Mouse (Mus musculus) mouse embryonic stem cell (cell line): ENCODE measurements around the gene Calm3.

Source experiments
- in situ Hi-C, 2 experiments: fragments of 300-500 bp; cut with MboI; formaldehyde crosslinking; loops; 1 replicate in 1 of 2; 3 replicates in 1 of 2; pipeline ENCODE4 v1.14.3; 2019 to 2020; ENCODE audit warnings: low sequenced_read_pairs in 2 of 2, low pct_unique_long_range_greater_than_20kb in 1 of 2, mixed read lengths in 1 of 2; ENCODE audit not compliant: unreplicated experiment in 1 of 2

Calm3 gene

DNA sequence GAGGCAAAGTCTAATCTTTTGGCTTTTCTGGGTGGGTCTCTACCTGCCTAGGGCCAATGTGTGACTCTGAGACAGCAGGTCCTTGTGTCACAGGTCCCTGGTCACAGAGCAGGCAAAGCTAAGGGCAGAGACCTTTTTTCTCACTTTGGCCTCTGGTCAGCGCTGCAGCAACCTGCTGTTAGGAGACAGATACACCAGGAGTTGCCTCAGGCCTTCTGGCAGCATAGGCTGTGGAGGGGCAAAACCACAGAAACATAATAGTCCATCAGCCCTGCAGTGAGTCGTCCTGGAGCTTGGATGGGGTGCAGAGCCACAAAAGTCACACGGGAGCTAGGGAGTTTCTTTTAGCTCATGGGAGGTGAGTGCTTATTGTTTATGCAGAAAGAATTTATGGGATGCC, 5.2 kb downstream of the Calm3 start:
- in situ Hi-C loops, result no loop called here

DNA sequence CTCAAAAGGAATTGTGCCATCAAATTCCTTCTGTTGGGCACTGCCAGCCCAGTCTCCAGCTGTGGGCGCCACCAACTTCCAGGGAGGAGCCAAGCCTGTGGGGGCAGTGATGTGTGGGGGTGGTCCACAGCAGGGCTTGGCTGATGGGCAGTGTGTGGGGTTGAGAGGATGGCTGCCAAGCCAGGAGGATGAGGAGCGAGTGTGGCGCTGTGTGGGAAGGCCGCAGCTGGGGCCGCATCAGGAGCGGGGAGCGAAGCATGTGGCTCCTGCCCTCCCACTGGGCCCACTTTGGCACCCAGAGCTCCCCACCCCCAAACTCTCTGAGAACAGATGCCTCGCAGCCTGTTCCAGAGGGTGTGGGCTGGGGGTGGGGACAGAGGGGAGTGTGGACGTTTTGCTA, 5.9 kb downstream of the Calm3 start:
- in situ Hi-C loops, result no loop called here

DNA sequence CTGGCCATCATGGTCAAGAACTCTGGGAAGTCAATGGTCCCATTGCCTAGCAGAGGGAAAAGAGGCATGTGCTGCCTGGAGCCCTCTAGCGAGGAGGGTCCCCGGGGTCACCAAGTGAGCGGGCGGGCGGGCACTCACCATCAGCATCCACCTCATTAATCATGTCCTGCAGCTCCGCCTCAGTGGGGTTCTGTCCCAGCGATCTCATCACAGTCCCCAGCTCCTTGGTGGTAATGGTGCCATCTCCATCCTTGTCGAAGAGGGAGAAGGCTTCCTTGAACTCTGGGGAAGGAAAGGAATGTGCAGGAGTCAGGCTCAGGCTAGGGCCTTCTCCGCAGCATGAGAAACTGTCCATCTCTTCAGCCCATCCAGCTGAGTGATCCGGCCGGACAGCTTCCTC, 6.5 kb downstream of the Calm3 start:
- in situ Hi-C loops, result no loop called here

DNA sequence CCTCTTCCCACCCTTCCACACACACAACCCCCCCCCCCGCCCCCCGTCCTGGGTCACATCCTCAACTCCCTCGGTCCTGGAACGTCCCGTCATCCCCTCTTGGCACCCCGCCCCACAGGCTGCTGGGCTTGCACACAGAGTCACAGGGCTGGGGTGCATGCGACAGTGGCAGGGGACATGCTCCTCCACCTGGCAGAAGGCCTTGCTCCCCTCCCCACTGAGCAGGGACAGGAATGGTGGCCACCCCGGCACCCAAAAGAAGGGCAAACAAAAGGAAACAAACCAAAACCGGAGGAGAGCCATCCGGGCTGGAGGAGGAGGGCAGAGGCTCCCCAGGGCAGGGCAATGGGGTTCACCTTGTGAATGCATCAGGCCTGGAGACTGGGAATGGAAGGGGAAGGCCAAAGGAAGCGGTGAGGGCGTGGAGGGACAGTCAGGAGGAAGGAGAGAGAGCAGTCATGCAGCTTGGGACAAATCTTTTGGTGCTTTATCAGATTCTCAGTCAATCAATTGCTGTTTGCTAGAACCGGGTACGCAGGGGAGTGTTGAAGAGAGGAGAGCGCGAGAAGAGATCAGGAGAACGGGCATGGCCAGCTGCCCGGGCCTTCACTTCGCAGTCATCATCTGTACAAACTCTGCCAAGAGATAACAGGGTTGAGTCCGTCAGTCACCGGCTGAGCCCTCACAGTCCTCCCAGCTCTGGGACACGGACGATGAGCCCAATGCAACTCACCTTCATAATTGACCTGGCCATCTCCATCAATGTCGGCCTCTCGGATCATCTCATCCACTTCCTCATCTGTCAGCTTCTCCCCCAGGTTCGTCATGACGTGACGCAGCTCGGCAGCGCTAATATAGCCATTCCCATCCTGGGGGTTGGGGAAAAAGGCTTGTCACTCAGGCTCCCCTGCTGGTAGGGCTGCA, 7.3 kb downstream of the Calm3 start:
- in situ Hi-C loops, result no loop called here

DNA sequence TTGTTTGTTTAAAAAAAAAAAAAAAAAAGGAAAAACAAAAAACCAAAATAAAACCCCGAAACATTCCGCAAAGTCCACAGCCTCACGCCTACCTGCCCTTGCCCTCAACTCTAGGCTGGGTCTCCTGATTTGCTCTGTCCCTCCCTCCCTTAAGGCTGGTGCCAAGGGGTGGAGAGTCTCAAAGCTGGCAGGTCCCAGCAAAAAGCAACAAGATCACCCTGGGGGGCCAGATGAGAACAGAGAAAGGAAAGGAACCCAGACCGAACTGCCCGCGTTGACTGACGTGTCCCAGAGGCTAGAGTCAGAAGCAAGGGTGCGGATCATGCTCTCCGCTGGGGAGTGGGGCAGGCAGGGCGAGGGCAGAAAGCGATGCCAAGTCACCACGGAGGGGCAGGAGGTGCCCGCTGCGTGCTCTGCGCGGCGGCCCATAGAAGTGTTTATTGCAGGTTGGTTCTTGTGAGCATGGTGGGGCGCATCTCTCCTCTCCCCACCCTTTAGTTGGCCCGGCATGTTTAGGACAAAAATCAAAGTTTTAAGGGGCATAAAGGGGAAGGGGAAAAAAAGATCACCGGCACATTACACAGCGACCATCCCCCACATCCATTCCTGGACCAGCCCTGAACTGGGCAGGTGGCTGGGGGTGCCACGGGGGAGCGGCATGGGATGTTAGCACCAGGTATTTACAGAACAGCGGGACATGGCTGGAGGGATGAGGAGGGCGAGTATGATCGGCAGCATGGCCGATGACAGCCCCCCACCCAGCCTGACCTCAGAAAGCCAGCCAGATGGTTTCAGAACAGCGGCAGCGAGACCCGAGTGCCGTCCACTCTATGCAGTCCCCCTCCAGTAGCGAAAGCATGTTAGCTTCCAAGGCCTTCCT, 8.2 kb downstream of the Calm3 start:
- in situ Hi-C loops, result no loop called here

DNA sequence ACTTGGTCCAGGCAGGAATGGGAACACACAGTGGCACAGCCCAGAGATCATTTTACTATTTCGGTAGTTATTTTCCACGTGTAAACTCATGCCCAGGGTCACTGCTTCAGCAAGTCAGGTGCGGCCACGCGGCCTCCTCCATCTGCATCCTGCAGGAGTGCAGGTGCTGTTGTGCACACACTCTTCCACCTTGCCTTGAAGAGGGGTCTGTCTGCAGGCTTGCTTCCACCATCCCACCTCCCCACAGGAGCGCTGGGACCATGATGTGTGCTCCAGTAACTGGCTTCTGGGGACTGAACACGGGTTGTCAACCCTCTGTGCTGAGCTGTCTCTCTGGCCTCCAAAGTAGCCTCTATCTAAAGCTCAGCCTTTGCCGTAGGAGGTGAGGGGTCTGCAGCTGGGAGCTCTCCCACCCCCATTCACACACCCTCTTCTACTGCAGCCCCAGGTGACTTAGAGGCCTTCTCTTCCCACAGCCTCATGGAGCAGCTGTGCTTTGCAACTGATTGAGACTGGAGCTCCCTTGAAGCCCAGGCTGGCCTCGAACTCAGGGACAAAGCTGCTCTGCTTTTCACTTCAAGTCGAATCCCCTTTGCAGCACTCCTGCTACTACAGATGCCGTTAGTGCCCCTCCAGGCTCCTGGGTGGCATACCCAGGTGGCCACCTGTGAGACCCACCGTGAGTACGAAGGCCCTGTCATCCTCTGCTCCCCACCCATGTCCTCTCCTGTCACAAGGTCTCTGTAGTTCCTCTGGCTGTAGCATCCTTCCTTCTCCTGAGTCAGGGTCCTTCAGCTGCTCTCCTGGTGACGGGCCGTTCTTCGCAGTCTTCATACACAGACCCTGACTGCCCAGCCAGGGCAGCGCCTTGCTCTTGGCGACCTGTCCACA, 9.2 kb downstream of the Calm3 start:
- in situ Hi-C loops, result no loop called here

DNA sequence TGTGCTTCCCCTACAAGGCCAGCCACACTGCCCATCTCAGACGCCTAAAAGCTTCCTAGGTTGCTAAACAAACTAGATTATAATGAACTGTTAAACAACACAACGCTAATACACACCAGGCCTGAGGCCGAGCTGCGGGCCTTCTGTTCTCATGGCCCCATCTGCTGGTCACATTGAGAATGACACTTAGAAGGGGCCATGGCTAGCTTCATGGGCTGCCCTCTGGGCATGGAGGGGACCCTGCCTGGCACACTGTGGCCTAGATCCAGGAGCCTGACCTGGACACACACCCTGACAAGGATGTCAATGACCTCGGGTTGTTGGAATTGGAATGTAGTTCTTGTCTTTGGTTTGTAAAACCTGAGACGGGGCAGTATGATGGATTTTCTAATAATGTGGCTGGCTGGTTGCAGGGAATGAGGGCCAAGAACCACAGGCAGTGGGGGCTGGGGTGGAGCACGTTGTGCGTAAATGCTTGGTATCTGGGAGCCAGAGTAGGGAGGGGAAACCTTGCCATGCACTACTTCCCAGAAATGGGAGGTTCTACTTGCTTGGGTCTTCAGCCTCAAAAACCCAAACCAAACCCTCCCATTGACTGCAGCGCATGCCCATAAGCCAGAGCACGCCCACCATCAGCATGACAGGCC, 10.0 kb downstream of the Calm3 start:
- in situ Hi-C loops, result no loop called here

DNA sequence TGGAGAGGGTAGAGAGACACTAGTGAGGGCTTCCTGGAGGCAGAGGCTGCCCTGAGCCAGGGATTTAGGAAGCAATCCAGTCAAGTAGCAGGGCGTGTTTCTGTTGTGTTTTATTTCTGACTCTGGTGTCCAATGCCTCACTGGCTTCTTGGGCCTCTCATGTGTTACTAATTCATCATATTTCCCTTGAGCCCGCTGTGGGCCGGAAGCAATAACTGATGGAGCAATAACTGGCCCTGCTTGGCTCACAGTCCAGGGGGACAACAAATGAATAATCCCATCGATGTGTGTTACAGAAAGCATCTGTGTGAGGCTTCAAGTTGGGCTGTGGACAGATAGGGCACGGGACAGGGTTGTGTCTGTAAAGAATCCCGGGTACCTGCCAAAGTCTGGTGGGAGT, 11.6 kb downstream of the Calm3 start:
- in situ Hi-C loops, result no loop called here

DNA sequence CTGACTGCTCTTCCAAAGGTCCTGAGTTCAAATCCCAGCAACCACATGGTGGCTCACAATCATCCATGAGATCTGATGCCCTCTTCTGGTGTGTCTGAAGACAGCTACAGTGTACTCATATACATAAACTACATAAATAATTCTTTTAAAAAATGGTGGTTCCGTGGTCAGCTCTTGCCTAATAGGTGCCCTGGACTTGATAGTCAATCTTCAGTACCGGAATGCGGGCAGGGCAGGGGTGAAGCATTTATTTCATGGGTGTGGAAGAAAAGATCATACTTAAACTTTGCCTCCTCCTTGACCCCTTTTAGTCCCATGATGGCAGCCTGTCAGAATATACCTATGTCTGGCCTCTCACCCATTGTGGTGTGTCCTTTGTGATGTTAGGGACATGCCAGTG, 12.0 kb downstream of the Calm3 start:
- in situ Hi-C loops, result no loop called here

DNA sequence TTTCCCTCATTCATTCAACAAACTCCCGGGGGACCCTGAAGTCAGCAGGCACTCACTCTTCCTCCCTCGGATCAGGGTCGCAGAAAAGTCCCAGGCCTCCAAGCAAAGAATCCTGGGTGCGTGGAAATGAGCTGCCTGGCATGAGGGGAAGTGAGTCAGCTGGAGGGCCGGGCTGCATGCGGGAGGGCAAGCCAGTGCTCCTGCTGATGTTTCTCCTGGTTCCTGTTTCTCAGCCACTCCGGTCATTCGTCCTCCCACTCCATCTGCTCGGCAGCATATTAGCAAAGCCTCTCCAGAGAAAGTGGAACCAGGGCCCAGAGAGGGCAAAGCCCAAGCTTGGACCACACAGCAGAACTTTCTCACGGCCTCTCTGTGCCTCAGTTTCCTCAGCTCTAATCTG, 14.0 kb downstream of the Calm3 start:
- in situ Hi-C loops, result no loop called here

DNA sequence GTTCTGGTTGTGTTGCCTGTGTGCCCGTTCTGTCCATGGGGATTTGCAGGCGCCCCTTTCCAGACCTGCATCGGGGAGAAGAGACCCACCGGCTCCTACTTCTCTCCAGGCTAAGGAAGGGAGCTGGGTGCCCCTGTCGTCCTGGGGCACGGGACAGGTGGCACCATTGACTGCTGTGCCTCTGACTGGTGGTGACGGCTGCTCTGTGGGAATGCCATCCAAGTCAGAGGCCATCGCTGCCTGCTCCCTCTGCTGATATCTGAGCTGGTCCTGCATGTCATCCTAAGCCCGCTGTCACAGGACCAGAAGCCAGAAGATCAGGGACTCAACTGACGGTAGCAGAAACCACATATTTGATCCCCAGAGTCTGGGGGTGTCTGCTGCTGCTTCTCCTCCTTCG, 15.1 kb downstream of the Calm3 start:
- in situ Hi-C loops, result no loop called here

DNA sequence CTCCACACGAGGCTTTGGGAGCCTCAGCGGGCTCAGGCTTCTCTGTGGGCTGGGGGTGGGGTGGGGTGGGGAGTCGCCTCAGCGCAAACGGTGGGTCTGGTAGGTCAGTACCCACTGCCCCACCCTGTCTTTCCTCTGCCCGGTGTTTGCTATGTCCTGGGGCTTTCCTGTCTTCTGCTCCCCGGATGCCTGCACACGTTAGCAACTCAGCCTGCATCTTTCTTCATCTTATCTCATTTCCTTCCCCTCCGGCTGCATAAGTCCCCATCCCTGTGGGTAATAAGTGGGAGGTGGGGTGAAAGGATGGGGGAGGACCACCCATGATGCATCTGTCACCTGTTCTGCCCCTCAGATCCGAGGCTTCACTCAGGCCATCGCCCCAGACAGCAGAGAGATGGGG, 15.5 kb downstream of the Calm3 start:
- in situ Hi-C loops, result no loop called here

DNA sequence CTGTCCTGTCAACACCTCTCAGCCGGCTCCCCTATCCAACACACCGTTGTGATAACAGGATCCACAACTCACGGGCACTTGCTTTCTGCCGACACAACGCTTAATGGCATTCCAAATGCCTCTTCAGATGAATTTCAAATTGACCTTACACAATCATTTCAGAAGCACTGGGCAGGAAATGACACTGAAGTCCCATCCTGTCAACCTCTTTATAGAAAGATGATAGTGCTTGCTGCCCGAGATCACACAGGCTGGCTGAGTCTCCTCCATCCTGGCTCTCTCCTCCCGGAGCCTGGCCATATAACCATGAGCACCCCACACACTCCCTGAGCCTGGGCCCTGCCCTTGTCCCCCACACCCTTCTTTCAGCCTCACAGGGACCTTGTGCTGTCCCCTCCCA, 16.1 kb downstream of the Calm3 start:
- in situ Hi-C loops, result no loop called here

DNA sequence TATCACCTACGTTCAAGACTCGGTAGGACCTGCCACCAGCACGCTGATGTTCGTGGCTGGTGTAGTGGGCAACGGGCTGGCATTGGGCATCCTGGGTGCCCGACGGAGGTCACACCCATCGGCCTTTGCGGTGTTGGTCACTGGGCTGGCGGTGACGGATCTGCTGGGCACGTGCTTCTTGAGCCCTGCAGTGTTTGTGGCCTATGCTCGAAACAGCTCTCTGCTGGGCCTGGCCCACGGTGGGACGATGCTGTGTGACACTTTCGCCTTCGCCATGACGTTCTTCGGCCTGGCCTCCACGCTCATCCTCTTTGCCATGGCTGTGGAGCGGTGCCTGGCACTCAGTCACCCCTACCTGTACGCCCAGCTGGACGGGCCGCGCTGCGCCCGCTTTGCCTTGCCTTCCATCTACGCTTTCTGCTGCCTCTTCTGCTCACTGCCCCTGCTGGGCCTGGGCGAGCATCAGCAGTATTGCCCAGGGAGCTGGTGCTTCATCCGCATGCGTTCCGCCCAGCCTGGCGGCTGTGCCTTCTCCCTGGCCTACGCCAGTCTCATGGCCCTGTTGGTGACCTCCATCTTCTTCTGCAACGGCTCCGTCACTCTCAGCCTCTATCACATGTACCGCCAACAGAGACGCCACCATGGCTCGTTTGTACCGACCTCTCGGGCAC, 16.9 kb downstream of the Calm3 start:
- in situ Hi-C loops, result no loop called here

DNA sequence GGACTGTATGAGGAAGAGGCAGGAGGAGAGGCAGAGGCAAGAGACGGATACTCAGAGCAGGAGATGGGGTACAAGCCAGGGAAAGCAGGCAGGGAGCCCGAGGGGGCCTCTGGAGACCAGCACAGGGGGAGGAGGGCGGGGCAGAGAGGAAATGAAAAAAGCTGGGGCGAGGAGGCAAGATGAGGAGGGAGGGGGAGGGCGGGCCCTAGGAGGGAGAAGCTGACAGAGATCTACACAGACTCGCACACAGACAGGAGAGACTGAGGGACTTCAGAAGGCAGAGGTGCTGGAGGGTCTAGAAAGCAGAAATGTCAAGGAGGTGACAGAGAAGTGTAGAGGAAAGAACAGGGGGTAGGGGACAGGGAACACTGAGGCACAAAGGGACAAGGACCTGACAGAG, 17.6 kb downstream of the Calm3 start, which contains the start of gene Ptgir:
Gene Ptgir, plus strand, starts transcription at position 210 of the 400 bp plus-strand sequence.
- in situ Hi-C loops, result no loop called here

DNA sequence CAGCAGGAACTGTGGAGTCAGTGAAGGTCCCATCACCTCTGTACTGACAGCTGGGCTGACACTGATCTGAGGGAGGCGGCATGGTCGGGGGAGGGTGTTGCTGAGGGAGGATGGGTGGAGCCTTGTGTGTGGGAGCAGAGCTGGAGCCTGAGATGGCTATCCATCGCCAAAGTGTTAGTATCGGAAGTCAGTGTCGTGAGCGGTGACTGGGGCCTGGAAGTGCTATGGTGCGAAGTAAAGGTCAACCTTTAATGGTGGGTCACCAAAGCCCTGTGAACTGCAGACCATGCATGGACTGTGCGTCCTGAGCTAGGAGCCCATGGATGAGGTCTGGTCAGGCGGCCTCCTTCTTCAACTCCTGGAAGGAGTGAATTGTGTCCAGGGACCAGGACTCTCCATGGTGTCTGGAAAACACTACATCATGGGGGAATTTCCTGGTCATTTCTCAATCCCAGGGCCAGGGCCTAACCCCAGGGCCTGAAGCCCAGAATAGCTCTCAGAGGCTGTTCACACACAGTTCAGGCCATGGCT, 18.4 kb downstream of the Calm3 start:
- in situ Hi-C loops, result no loop called here

DNA sequence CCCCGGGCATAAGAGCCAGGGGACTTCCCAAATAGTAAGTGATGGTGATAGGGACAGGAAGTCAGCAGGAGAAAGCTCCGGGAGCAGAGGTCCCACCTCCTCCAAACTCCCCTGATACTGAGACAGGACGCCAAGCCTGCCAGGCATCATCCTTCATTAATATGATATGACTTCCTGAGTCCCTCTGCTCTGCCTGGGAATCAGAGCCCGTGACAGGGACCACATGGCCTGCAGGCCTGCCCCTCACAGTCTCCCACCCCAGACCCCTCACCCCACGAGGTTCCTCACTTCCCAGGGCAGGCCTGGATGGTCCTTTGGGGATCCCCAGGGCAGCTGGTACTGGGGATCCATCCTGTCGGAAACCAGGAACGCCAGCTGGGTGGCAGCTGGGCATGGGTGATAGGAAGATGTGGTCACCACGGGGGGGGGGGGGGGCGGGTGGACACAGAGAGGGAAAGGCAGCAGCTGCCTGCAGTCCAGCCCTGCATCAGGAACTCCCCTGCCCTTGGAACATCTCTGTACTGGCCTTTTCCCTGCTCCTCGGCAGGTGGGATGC, 19.7 kb downstream of the Calm3 start:
- in situ Hi-C loops, result no loop called here
